Mouse (Mus musculus): ENCODE measurements at regions not wholly inside any gene's neighbourhood (a gene's known extent, or its start where the extent isn't known, plus 50 kb on each side); places are given as distances from the start of the nearest gene placed in this dataset.

DNA sequence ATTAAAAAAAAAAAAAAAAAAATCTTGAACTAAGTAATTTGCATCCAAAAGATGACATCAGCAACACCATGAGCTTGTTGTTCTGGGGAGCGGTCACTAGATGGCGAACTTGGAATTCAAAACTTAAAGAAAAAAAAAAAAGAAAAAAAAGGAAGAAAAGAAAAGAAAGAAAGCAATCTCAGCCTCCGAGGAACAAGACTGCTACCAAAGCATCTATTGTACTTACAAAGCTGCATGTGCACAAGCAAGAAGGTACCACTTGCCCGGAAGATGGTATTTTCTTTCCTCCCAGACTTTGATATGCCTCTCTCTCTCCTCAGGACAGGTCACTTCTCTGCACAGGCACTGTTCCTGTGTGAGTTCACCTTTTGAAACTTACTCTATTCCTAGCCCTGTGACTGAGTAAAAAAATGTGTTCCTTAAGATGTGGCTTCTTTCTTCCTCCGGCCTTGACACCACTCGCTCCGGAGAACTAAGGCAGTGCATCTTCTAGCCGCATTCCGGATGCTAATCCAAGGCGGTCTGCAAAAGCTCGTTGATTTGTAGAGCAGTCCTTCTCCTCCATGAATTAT is 114.2 kb upstream of the Veph1 start:
- peak; percentile 63 for DNase-seq

DNA sequence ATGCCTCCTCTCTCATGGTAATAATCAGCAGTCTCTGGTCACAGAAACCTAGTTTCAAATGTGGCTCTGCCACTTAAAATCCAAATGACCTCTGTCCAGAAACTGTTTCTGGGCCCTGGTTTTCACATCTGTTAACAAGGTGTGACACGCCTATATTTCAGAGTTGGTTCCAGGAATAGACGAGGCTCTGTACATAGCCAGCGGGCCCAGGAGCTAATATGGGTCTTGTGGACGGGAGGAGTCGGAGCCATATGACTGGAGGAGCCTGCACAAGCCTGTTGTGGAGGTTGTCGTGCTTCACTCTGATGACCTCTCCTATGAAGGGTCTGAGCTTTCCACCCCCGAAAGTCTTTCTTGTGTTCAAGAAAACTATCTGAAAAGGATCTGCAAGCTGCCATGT is 112.2 kb upstream of the Veph1 start:
- no peak for DNase-seq

- peak; percentile 37 for DNase-seq
These were observed 109.0 kb upstream of the Veph1 start for GRCm38 (mm10) chr3:66405645-66406044.

- DNase-seq = no peak
These were observed 107.1 kb upstream of the Veph1 start for GRCm38 (mm10) chr3:66403707-66404106.

DNA sequence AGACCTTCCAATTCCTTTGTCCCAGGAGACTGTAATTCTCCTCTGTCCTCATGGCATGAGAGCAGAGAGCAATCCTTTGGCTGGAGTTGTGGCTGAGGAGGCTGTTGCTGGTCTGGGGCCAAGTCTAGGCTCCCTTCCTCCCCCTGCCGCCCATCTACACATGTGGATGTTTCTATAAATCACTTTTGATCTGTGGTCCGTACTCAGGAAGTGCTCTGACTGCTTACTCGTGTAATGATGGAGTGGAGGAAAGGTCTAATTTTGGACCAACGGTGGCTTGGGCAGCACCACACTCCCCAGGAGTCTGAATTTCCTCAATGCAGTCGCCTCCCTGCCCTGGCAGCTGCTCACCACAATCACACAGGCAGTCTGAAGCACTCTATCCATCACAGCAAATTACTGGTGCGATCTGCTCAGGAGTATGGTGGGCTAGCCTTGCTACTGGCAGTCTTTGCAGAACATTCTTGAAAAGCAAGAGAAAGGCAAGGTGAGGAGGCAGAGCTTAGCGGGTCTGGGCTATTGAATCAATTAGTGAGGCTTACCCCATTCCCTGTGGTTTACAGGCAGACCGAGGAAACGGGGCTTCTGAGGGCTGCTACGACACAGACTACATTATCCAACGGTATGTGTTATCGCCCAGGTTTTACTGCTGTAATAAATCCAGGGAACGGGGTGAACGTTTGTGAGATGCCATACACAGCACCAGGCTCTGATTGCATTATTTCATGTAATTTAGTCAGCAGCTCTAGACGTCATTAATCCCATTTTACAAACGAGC is 104.3 kb upstream of the Veph1 start:
- DNase-seq = peak; percentile 44

DNA sequence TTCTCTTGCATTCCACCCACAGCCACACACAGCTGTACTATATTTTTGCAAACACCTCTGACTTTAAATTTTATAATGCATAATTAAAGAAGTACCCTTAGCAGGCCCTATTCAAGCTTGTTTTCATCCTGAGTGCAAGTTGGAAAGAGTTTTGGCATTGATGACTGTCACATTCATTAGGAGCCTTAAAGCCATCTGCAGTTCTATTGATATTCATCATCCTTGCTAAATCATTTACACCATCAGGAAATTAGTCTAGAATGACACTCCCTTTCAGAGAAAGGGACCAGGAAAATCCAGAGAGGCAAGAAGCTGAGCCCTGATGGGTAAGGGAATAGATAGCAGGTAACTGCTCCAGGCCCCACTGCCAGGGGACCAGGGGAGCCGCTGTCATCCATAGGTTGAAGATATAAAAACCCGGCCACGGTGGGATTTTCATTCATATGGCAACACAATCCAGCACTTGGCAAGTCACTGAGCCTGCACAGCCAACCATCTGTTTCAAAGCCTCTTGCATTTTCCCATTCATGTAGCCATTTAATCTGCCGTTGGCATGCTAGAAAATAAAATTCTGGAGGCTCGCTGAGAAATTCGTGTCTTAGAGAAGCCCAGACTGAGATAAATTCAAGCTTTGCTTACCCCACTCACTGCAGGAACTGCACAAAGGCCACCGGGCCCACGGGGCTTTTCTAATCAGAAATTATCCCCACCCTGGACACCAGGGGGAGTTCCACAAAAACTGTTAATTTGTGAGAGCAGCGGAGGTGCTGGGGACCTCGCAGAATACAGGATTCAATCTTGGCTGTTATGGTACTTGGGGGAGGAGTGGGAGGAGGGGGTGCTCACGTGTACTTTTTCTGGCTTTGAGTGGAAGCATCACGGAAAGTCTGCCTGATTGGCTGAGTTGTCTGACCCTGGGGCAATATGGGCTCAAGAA is 101.8 kb upstream of the Veph1 start:
- DNase-seq = no peak

DNA sequence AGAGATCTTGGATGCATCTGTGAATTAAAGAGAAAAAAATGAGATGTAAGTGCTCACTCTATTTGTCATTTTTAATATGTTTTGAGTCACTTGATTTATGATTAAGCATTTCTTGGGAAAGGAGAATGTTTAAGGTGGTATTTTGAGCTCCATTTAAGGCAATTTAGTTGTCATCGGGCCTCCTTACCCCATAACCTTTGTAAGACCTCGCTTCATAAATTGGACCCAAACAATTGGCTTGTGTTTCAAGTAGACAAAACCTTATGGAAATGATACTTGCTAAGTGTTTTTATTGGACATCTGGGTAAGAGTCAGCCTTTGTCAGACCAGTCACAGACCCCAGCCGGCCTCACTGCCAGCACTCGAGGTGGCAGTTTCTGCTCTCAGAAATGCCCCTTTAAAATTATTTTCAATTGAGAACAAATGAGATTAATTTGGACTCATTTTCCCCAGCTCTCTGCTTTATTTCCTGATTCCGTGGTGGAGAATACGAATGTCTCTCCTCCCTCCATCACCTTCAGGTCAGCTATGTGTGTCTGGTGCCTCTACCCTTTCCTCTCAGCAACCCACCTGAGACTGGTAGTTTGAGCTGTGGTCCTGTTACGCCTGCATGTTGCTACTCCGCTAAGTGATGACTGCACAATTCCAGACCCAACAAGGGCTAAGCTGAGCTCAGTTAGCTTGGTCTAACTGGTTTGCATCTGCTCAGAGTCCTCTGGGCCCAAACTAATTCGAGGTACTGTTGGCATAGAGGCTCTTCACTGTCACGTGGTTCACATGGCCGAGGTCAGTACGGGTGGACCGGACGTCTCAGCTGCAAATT is 78.7 kb upstream of the Veph1 start:
- no peak for DNase-seq

DNA sequence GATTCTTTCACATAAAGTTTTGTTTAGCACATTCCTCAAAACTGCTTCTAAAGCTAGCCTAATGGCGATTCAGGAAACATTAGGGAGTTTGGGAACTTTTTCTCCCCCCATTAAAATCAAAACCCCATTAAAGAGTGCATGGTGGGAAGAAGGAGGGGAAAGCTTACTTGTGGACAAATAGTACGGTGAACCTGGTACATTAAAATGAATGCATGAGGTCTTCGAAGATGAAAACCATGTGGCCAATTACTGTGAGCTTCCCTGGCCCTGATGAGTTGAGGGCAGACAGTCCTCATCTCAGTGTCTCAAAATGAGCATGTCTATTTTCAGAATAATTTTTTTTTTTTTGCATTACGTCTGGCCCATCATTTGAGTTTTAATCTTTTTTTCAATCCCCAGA is 78.0 kb upstream of the Veph1 start:
- DNase-seq = no peak

DNA sequence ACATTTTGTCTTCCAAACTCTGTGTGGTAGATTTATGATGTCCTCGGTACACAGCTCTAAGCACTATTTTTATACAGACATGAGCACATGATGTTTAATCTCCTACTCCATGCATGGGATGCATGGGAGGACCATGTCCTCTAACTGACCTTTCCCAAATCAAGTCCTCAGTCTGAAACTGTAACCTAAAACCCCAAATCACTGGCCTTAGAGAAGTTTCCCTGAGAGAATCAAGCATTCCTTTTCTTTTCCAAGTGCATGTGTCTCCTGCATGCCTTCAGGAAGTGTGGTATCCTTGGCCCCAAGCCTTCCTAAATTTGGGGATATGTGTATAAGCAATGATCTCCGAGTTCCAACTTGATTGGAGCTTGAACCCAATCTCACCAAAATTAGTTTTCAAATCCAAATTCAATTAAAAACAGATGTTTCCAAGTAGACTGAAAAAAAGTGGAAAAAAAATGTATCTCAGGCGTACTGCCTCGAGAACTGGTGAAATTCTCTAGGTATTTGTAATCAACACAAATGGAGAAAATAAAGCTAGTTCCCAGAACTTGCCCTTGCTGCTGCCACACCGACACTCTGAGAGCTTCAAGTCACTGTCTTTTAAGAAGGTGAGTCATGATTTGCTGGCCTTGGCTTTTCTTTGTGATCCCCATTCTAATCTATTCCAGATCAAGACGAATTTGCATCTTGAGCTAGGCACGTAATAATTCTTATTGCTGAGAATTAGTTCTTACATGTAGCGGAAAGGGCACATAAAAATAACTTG is 77.4 kb upstream of the Veph1 start:
- DNase-seq = no peak
